Mouse (Mus musculus) right cerebral cortex, postnatal 14 days (tissue): ENCODE results near the gene Fut2.

ENCODE experiments used
- DNase-seq: peaks from one replicate; pipeline ENCODE4 v3.0.0; 2022

Gene Fut2

GRCm38 (mm10) chr7:45666161-45666560, at the start of gene Fut2:
Gene Fut2 (minus strand): TSS chr7:45666394.
- no peak for DNase-seq

GRCm38 (mm10) chr7:45715090-45715708, 49.0 kb upstream of the Fut2 start, which contains the start of gene Rpl18:
Gene Rpl18 (plus strand): TSS chr7:45715457.
- peak; percentile 99 for DNase-seq

GRCm38 (mm10) chr7:45714630-45715089, 48.5 kb upstream of the Fut2 start:
- DNase-seq: no peak

GRCm38 (mm10) chr7:45713881-45714520, 47.8 kb upstream of the Fut2 start:
- DNase-seq: no peak

GRCm38 (mm10) chr7:45713396-45713795, 47.2 kb upstream of the Fut2 start:
- DNase-seq: no peak

- no peak for DNase-seq
Observed at GRCm38 (mm10) chr7:45712022-45712757, 46.0 kb upstream of the Fut2 start.

GRCm38 (mm10) chr7:45711316-45712021, 45.3 kb upstream of the Fut2 start:
- DNase-seq: no peak

GRCm38 (mm10) chr7:45710477-45711191, 44.4 kb upstream of the Fut2 start:
- DNase-seq: no peak

- no peak for DNase-seq
Observed at GRCm38 (mm10) chr7:45709677-45710355, 43.6 kb upstream of the Fut2 start.

GRCm38 (mm10) chr7:45709036-45709435, 42.8 kb upstream of the Fut2 start:
- no peak for DNase-seq

- DNase-seq: no peak
Observed at GRCm38 (mm10) chr7:45708221-45708761, 42.1 kb upstream of the Fut2 start.

- peak; percentile 98 for DNase-seq
Observed at GRCm38 (mm10) chr7:45707375-45707967, 41.3 kb upstream of the Fut2 start.

- DNase-seq: peak; percentile 87
Observed at GRCm38 (mm10) chr7:45706721-45707241, 40.6 kb upstream of the Fut2 start.

- DNase-seq: peak; percentile 84
Observed at GRCm38 (mm10) chr7:45705873-45706281, 39.7 kb upstream of the Fut2 start.

GRCm38 (mm10) chr7:45705443-45705864, 39.3 kb upstream of the Fut2 start:
- no peak for DNase-seq

GRCm38 (mm10) chr7:45704730-45705442, 38.7 kb upstream of the Fut2 start, which contains the start of gene Dbp:
Gene Dbp (plus strand): TSS chr7:45705088.
- DNase-seq: peak; percentile 98

- peak; percentile 71 for DNase-seq
Observed at GRCm38 (mm10) chr7:45704046-45704559, 37.9 kb upstream of the Fut2 start.

GRCm38 (mm10) chr7:45703521-45704033, 37.4 kb upstream of the Fut2 start:
- DNase-seq: no peak

GRCm38 (mm10) chr7:45702809-45703520, 36.8 kb upstream of the Fut2 start:
- no peak for DNase-seq
